Comparison of ENCODE assay signal across 8 mouse cellular contexts in the genomic region with DNA sequence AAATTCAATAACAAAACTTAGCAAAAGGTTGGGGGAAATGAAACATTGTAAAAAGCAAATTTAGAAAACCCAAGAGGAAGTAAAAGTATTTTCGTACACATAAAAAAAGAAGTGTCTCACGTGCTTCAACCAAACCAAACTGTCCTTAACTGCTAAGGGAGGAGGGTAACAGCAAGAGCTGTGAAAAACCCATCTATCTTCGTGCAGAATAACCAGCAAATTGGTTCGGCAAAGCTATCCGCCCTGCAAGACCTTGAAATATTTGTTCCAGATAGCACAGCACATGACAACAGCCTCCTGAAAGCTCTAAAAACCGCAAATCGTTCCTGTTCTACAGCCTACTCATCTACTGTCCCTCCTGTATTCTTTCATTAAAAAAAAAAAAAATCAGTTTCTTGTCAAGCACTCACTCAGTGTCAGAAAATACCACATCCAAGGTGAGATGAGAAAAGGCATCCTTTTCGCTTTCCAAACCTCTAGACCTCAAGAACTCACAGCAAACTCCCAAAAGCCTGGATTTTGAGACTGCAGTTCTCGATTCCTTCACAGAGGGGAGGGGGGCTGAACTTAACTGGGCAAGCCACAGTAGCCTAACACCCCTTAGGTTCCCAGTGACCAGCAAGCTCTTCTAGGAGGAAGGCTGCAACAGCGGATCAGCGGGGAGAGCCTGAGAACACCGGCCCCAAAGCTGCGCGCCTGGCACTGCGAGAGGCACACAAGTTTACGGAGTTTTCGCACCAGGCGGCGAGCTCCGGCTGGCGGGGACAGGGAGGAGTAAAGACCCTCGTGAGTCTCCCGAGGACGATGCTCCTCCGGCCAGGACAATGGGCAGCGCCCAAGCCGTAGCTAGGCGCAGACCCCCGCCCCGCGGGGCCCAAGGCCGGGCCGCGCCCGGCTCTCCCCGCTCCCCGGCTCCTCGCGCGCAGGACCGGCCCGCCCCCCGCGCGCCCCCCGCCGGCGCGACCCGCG. TPM values are rescaled to one million over a fixed set of nuclear protein-coding genes. Genes with fewer than 3 reads are reported as not detected.
DNase-seq lines count a peak whose midpoint lies in the region; ATAC-seq and TF ChIP-seq lines count a peak whose summit lies in the region.

No protein-coding gene starts in this region.

- peak overlapping the region; percentile 91 for H3K27ac ChIP-seq in forebrain, embryonic 10.5 days
- peak overlapping the region; percentile 83 for H3K27ac ChIP-seq in hindbrain, postnatal 0 days
- H3K27ac ChIP-seq in liver, postnatal 0 days (ENCODE audit: low read depth) = peak overlapping the region; percentile 93

- H3K4me2 ChIP-seq in hindbrain, postnatal 0 days (ENCODE audit: low read depth, low read length) = peak overlapping the region; percentile 88
- peak overlapping the region; percentile 97 for H3K4me2 ChIP-seq in liver, postnatal 0 days (ENCODE audit: low read depth, low read length)

- TF ChIP-seq EP300 in liver, postnatal 0 days (IDR thresholded peaks at IDR 0.05; ENCODE audit: low read depth) = 0 out of 2 replicates have a peak, but pooled peaks have one; percentile 3

- TF ChIP-seq CTCF in hindbrain, postnatal 0 days (IDR thresholded peaks at IDR 0.05; ENCODE audit: low read depth) = no peak
- TF ChIP-seq CTCF in liver, postnatal 0 days (IDR thresholded peaks at IDR 0.05; ENCODE audit: low read depth) = 0 out of 2 replicates have a peak, but pooled peaks have one; percentile 11

- ATAC-seq in hindbrain, postnatal 0 days = peak; percentile 74
- peak; percentile 5; the same call in 1 of the 2 replicates for ATAC-seq in liver, postnatal 0 days

- H3K9ac ChIP-seq in hindbrain, postnatal 0 days (replicated peaks; ENCODE audit: low read length) = peak overlapping the region; percentile 77
- peak overlapping the region; percentile 95 for H3K9ac ChIP-seq in liver, postnatal 0 days (replicated peaks)

- H3K9me3 ChIP-seq in forebrain, embryonic 10.5 days = peaks cover 6% of the 10 kb centered on the region; the same call in 1 of the 2 replicates
- no peaks in the 10 kb centered on the region for H3K9me3 ChIP-seq in hindbrain, postnatal 0 days (ENCODE audit: low read length)
- H3K9me3 ChIP-seq in liver, postnatal 0 days (ENCODE audit: low read length) = no peaks in the 10 kb centered on the region

- 4% methylated on average over 49 of the region's 51 CpGs for WGBS in forebrain, embryonic 10.5 days
- WGBS in hindbrain, postnatal 0 days = 2% methylated on average over 44 of the region's 51 CpGs
- WGBS in liver, postnatal 0 days (ENCODE audit: insufficient replicate concordance) = under 1% methylated on average over 35 of the region's 51 CpGs

- peak overlapping the region; percentile 77 for H3K4me3 ChIP-seq in forebrain, embryonic 10.5 days
- peak overlapping the region; percentile 87 for H3K4me3 ChIP-seq in hindbrain, postnatal 0 days (ENCODE audit: low read length)
- peak overlapping the region; percentile 65 for H3K4me3 ChIP-seq in liver, postnatal 0 days (ENCODE audit: low read depth, low read length)

- peaks cover 45% of the 10 kb centered on the region for H3K4me1 ChIP-seq in forebrain, embryonic 10.5 days
- H3K4me1 ChIP-seq in hindbrain, postnatal 0 days (ENCODE audit: insufficient read depth, low read length) = 0 out of 2 replicates have a peak, but pooled peaks cover 13% of the 10 kb centered on the region
- H3K4me1 ChIP-seq in liver, postnatal 0 days (ENCODE audit: insufficient read depth) = peaks cover 45% of the 10 kb centered on the region

- DNase-seq in ovary, adult 18-20 months (ENCODE audit: low spot score) = peak; percentile 16
- no peak for DNase-seq in ovary, postnatal 10 days (ENCODE audit: low spot score)
- peak; percentile 43 for DNase-seq in T-cell, adult 2 months (ENCODE audit: low spot score)
- peak; percentile 66 for DNase-seq in forebrain, embryonic 10.5 days (ENCODE audit: extremely low spot score, low spot score)
- no peak for DNase-seq in hindbrain, postnatal 0 days (ENCODE audit: low spot score)
- DNase-seq in liver, postnatal 0 days = peak; percentile 59
- peak; percentile 50 for DNase-seq in right cerebral cortex, postnatal 14 days
- DNase-seq in cerebellum, adult 11-12 months = no peak

- no peaks in the 10 kb centered on the region for H3K27me3 ChIP-seq in forebrain, embryonic 10.5 days (ENCODE audit: poor library complexity, severe bottlenecking)
- H3K27me3 ChIP-seq in hindbrain, postnatal 0 days (ENCODE audit: insufficient read depth, low read length) = no peaks in the 10 kb centered on the region
- H3K27me3 ChIP-seq in liver, postnatal 0 days (ENCODE audit: insufficient read depth, low read length) = no peaks in the 10 kb centered on the region

- peaks cover 9% of the 10 kb centered on the region; the same call in 1 of the 2 replicates for H3K36me3 ChIP-seq in forebrain, embryonic 10.5 days (replicated peaks)
- no peaks in the 10 kb centered on the region for H3K36me3 ChIP-seq in hindbrain, postnatal 0 days (ENCODE audit: insufficient read depth, low read length)
- no peaks in the 10 kb centered on the region; the same call in 1 of the 2 replicates for H3K36me3 ChIP-seq in liver, postnatal 0 days (replicated peaks; ENCODE audit: insufficient read depth, low read length)

RNA-seq across cellular contexts. Expression of a gene that starts 0.5 kb away (rescaled TPM):
- polyA plus RNA-seq in forebrain, embryonic 10.5 days (2016; fragmentation: Nextera tagmentation; extraction: Ambion mirVana) = 52.0 and 54.6 TPM in 2 replicates
- 55.2 and 64.5 TPM in 2 replicates for total RNA-seq in hindbrain, postnatal 0 days (2014; rRNA removed)
- 97.4 and 102 TPM in 2 replicates for polyA plus RNA-seq in hindbrain, postnatal 0 days (2015; fragmentation: Nextera tagmentation; extraction: Ambion mirVana)
- polyA plus RNA-seq in liver, postnatal 0 days (2015; fragmentation: Nextera tagmentation; extraction: Ambion mirVana) = 10.8 and 12.2 TPM in 2 replicates

RNA-seq across cellular contexts. Expression of a gene that starts 0.7 kb away (rescaled TPM):
- 27.5 and 27.7 TPM in 2 replicates for polyA plus RNA-seq in forebrain, embryonic 10.5 days (2016; fragmentation: Nextera tagmentation; extraction: Ambion mirVana)
- total RNA-seq in hindbrain, postnatal 0 days (2014; rRNA removed) = 16.2 and 19.8 TPM in 2 replicates
- 6.4 and 7.2 TPM in 2 replicates for polyA plus RNA-seq in hindbrain, postnatal 0 days (2015; fragmentation: Nextera tagmentation; extraction: Ambion mirVana)
- 6.0 and 6.8 TPM in 2 replicates for polyA plus RNA-seq in liver, postnatal 0 days (2015; fragmentation: Nextera tagmentation; extraction: Ambion mirVana)

Comparison
In these comparisons a context has a peak if more than half of its experiments do, and no peak if none do; other contexts are left out.
1. DNase-seq: peak in ovary, adult 18-20 months (single experiment), T-cell, adult 2 months (single experiment), forebrain, embryonic 10.5 days (single experiment), liver, postnatal 0 days (single experiment) and right cerebral cortex, postnatal 14 days (single experiment); none in ovary, postnatal 10 days (single experiment), hindbrain, postnatal 0 days (single experiment) and cerebellum, adult 11-12 months (single experiment).
2. Peak in every context shown above with its lines, with median percentiles within 50 percentile points of each other: H3K27ac ChIP-seq and H3K4me3 ChIP-seq.